Mouse (Mus musculus) liver, adult 2 months (tissue): ENCODE data around the gene Mitf. TPM values are rescaled to one million over a fixed set of nuclear protein-coding genes. Genes with fewer than 3 reads are reported as not detected.
A peak's percentile ranks its signal among the peaks of the same experiment; 100 is the strongest.

Experiments used
- DNase-seq: peaks from one replicate; pipeline ENCODE4 v3.0.0-alpha.2; 2011; ENCODE audit warnings: low read depth, low spot score; ENCODE audit errors: extremely low read depth
- H3K27ac ChIP-seq: fragments of 200-500 bp; replicated peaks from 2 replicates; pipeline ENCODE4 v1.5.1; 2012; ENCODE audit warnings: low read depth, mild to moderate bottlenecking, control low read depth, inconsistent platforms, low read length; ENCODE audit not compliant: insufficient read depth
- H3K27me3 ChIP-seq: fragments of 200-500 bp; 2 replicates; pipeline ENCODE4 v1.6.1; 2012; ENCODE audit warnings: mild to moderate bottlenecking, moderate library complexity, low read length, inconsistent platforms; ENCODE audit not compliant: control insufficient read depth, insufficient read depth
- H3K36me3 ChIP-seq: fragments of 200-500 bp; 2 replicates; pipeline ENCODE4 v1.6.1; 2012; ENCODE audit warnings: low read length, inconsistent platforms; ENCODE audit not compliant: control insufficient read depth, insufficient read depth
- H3K4me1 ChIP-seq: fragments of 200-500 bp; 2 replicates; pipeline ENCODE4 v1.6.1; 2011; ENCODE audit warnings: low read length; ENCODE audit not compliant: control insufficient read depth, insufficient read depth
- H3K4me3 ChIP-seq: fragments of 200-500 bp; 2 replicates; pipeline ENCODE4 v1.5.1; 2011; ENCODE audit warnings: low read depth, mild to moderate bottlenecking, control low read depth, low read length, moderate library complexity; ENCODE audit not compliant: insufficient read depth
- H3K79me2 ChIP-seq: fragments of 200-500 bp; 2 replicates; pipeline ENCODE4 v1.6.1; 2012; ENCODE audit warnings: inconsistent platforms, mild to moderate bottlenecking, low read length, moderate library complexity; ENCODE audit not compliant: control insufficient read depth, insufficient read depth
- H3K9ac ChIP-seq: fragments of 200-500 bp; 2 replicates; pipeline ENCODE4 v1.6.1; 2012; ENCODE audit warnings: low read depth, mild to moderate bottlenecking, control low read depth, inconsistent platforms, low read length
- CTCF ChIP-seq: fragments of 200-500 bp; IDR thresholded peaks from 2 replicates; pipeline ENCODE4 v1.5.1; 2011; ENCODE audit warnings: low read depth, low read length, control low read depth
- POLR2A ChIP-seq: fragments of 200-500 bp; IDR thresholded peaks from 2 replicates; pipeline ENCODE4 v1.6.1; 2011; ENCODE audit warnings: low read length, control low read depth; ENCODE audit not compliant: insufficient read depth; ENCODE audit errors: extremely low read depth
- WGBS: fragments of 180-500 bp; shearing (Covaris S2); methylation state at CpG from one replicate; pipeline ENCODE4 v1.1.7; 2018; 5-methylcytosine and 5-hydroxymethylcytosine counted together
- polyA plus RNA-seq: library from polyadenylated mRNA; depleted of rRNA; stranded (reverse); fragments of >200 nt; gene quantifications from 2 replicates; pipeline ENCODE4 v1.2.3, GENCODE M21; 2012
- total RNA-seq: library from RNA; depleted of rRNA; stranded (reverse); fragments of >200 nt; gene quantifications from 2 replicates; pipeline ENCODE4 v1.2.3, GENCODE M21; 2014

Gene Mitf
- total and polyA plus RNA-seq, 2 experiments = 1.5 to 2.1 TPM

DNA sequence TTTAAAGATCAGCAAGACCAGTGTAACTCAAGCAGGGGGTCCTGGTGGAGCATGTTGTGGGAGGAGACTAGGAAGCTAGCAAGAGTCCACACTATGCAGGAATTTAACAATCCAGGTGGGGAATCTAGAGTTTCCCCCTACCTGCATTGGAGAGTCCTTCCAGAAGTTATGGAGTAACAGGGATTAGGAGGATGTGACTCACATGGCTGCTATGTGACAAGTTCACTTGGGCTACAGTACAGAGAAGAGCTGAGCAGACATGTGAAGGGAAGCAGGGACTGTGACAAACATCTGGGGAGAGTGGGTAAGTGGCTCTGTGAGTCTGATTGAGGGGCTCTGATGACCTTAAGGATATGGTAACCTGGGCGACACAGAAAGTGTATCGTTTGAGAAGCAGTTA is 66.2 kb downstream of the Mitf start:
- Histone ChIP-seq H3K4me1 (peaks cover 14% of the 10 kb centered on the region), H3K27me3 (no peaks in the 10 kb centered on the region), H3K36me3 (no peaks in the 10 kb centered on the region), H3K27ac (no peak overlapping the region), H3K9ac (no peak overlapping the region), H3K4me3 (no peak overlapping the region), H3K79me2 (no peaks in the 10 kb centered on the region; the same call in 1 of the 2 replicates)
- DNase-seq = no peak
- WGBS = 80% methylated on average over 2 of the region's 2 CpGs
- TF ChIP-seq CTCF (no peak), POLR2A (no peak)

DNA sequence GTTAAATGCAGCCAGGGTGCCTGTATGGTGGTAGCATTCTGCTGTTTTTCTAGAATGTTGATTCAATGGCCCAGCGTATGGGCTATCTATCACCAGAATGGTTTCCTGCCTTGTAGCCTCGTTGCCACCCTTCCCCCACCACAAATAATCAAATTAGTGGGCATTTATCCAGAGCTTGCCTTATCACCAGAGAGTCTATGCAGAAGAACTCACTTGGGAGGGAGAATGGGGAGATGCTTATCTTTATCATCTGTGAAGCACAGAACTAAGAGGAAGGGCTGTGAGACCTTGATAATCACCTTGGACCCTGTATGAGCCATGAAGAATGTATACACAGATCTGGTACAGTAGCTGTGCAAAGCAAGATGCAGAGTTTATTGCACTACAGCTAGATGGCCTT is 70.1 kb downstream of the Mitf start:
- 70% methylated on average over 2 of the region's 2 CpGs for WGBS
- Histone ChIP-seq H3K27me3 (no peaks in the 10 kb centered on the region), H3K9ac (no peak overlapping the region), H3K4me3 (no peak overlapping the region), H3K79me2 (no peaks in the 10 kb centered on the region; the same call in 1 of the 2 replicates), H3K4me1 (peaks cover 10% of the 10 kb centered on the region), H3K27ac (no peak overlapping the region), H3K36me3 (no peaks in the 10 kb centered on the region)
- TF ChIP-seq CTCF (no peak), POLR2A (no peak)
- no peak for DNase-seq

DNA sequence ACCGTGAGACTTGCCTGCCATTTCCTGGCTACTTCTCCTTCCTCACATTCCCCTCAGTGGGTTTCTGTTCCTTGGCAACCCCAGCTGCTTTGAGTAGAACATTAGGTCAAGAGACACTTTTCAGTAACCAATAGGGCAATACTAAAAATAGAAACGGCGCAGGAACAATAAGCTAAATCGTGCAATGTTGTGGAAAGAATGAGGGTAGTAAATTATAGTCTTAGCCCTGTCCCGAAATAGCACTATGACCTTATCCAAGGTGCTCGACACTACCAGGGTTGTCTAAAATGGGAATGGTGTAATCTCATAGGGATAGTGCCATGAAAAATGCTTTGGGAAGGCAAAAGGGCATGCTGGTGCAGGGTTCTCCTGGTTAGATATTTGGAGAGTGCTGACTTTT is 70.6 kb downstream of the Mitf start:
- peaks cover 6% of the 10 kb centered on the region; the same call in 1 of the 2 replicates for H3K4me1 ChIP-seq

DNA sequence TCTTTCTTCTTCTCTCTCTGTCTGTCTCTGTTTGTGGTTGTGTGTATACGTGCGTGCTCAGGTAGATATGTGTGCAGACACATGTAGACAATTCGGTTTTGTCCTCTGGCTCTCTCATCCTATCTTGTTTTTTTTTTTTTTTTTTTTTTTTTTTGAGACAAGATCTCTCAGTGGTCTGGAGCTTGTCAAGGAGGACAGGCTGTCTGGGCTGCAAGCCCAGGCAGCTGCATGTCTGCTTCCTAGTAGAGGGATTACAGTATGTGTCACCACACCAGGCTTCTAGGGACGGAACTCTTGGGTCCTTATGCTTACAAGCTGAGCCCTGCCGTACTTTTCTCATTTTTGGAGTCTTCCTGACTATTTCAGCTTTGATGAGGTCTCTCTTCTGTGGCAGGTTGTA is 73.5 kb downstream of the Mitf start:
- 81% methylated on average over 5 of the region's 5 CpGs for WGBS
- TF ChIP-seq CTCF = no peak
- TF ChIP-seq POLR2A = no peak
- Histone ChIP-seq H3K27ac (no peak overlapping the region), H3K27me3 (no peaks in the 10 kb centered on the region), H3K36me3 (no peaks in the 10 kb centered on the region), H3K79me2 (no peaks in the 10 kb centered on the region), H3K4me1 (peaks cover 13% of the 10 kb centered on the region), H3K9ac (no peak overlapping the region), H3K4me3 (no peak overlapping the region)
- no peak for DNase-seq

More for the DNA sequence above, 70.6 kb downstream of the Mitf start:
- H3K27ac ChIP-seq = no peak overlapping the region
- WGBS = 72% methylated on average over 6 of the region's 6 CpGs
- no peaks in the 10 kb centered on the region for H3K27me3 ChIP-seq
- no peak overlapping the region for H3K4me3 ChIP-seq
- no peak for DNase-seq
- TF ChIP-seq POLR2A (no peak), CTCF (no peak)
- no peaks in the 10 kb centered on the region for H3K36me3 ChIP-seq
- H3K9ac ChIP-seq = no peak overlapping the region
- H3K79me2 ChIP-seq = no peaks in the 10 kb centered on the region; the same call in 1 of the 2 replicates

DNA sequence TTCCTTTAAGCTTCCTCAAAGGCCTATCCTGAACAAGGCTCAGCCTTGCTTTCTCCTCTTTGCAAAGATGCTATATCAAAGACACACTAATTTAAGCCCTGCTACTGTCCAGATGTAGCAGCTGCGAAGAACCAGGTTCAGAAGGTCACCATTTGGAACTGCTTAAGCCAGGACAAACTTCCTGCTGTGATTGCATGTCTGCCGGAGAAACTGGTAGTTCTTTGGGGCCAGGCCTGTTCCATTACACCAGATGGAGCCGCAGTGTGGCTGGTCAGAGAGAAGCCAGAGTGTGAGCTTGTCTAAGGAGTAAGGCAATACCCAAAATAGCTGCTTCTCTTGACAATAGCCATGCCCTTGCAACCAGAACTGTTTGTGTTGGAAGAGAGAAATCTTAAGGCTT is 75.1 kb downstream of the Mitf start:
- no peak for TF ChIP-seq CTCF
- TF ChIP-seq POLR2A = no peak
- no peaks in the 10 kb centered on the region; the same call in 1 of the 2 replicates for H3K79me2 ChIP-seq
- no peak overlapping the region for H3K27ac ChIP-seq
- H3K4me3 ChIP-seq = no peak overlapping the region
- no peaks in the 10 kb centered on the region for H3K27me3 ChIP-seq
- no peaks in the 10 kb centered on the region for H3K36me3 ChIP-seq
- WGBS = 53% methylated on average over 3 of the region's 3 CpGs
- peaks cover 21% of the 10 kb centered on the region for H3K4me1 ChIP-seq
- DNase-seq = peak; percentile 37
- H3K9ac ChIP-seq = no peak overlapping the region

DNA sequence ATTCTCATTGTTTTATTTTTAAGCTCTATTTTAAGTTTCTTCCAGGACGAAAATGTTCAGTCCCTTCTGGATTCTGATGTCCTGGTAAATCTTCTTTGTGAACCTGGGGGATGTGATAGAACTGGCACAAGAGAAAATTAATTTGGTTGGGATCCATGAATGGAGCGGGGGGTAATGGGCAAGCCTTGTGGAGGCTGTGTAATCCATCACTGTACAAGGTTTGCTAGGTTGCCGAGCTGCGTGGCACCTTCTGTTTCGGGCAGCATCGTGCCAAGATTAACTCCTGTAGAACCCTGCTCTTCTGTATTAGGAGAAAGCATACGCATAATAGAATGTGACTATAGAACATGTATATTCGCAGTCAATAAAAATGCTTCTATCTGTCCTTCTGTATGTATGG is 76.1 kb downstream of the Mitf start:
- WGBS = 94% methylated on average over 8 of the region's 8 CpGs
- H3K4me1 ChIP-seq = peaks cover 15% of the 10 kb centered on the region
- no peak overlapping the region for H3K27ac ChIP-seq
- H3K9ac ChIP-seq = no peak overlapping the region
- H3K79me2 ChIP-seq = no peaks in the 10 kb centered on the region; the same call in 1 of the 2 replicates
- H3K4me3 ChIP-seq = no peak overlapping the region
- no peaks in the 10 kb centered on the region for H3K27me3 ChIP-seq
- H3K36me3 ChIP-seq = no peaks in the 10 kb centered on the region
- DNase-seq = no peak
- no peak for TF ChIP-seq POLR2A
- no peak for TF ChIP-seq CTCF
